Mouse (Mus musculus) bone marrow, adult 2 months (tissue): ENCODE data around the gene Ltbp4.

ENCODE experiments used
- CTCF ChIP-seq: fragments of 200-500 bp; IDR thresholded peaks from 2 replicates; pipeline ENCODE4 v1.5.1; 2011; ENCODE audit warnings: low read length, control low read depth; ENCODE audit not compliant: control insufficient read depth, insufficient read depth
- POLR2A ChIP-seq: fragments of 200-500 bp; IDR thresholded peaks from 2 replicates; pipeline ENCODE4 v1.6.1; 2011; ENCODE audit warnings: low read depth, mild to moderate bottlenecking, control low read depth, low read length, borderline replicate concordance; ENCODE audit not compliant: control insufficient read depth

DNA sequence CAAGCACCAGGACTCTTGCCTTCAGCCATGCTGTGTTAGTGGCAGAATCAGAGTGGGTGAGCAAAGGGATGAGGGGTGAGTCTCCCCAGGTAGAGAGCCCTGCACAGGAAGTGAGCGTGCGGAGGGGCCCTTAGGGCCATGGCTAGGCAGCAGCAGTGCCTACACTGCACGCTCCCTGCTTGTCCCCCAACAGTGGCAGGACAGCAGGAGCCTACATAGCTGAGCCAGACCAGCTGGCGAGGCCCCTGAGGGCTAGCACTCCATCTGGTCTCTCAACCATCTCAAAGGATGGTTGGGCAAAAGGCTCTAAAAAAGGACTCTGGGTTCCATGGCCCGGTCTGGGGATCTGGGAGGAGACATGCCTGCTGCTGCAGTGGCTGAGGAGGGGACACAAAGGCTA lies 46.6 kb upstream of the Ltbp4 start:
- TF ChIP-seq POLR2A (no peak), CTCF (no peak)
